Mouse (Mus musculus) c-Kit-positive CD71-positive TER-119-positive erythroid progenitor cells, embryonic 14.5 days (primary cell): ENCODE results near the gene Mctp2.
A peak's percentile ranks its signal among the peaks of the same experiment; 100 is the strongest.
"Not testable (repeated sequence)": the region's sequence is repeated elsewhere in the genome, so short reads cannot be mapped to it uniquely, and the experiment has no call there.

Source experiments
- DNase-seq: peaks from one replicate; pipeline ENCODE4 v3.0.0-alpha.2; 2013; ENCODE audit warnings: low spot score

The Mctp2 gene

DNA sequence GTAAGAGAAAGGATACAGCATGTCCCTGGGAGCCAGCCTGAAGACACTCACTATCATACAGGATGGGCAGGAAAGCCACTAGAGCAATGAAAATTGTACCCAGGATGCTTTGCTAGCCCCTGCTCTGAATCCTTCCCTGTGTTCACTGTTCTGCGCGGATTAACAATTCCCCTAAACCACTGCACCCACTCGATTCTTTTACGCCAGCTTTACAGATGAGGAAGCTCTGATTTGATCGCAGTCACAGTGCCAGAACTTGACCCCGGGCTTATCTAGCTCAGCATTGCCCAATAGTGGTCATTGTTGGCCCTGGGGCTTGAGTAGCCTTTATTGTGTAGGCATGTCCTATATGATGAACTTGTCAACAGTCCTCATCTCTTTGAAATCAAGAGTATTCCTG, 34.9 kb downstream of the Mctp2 start:
- DNase-seq: no peak

DNA sequence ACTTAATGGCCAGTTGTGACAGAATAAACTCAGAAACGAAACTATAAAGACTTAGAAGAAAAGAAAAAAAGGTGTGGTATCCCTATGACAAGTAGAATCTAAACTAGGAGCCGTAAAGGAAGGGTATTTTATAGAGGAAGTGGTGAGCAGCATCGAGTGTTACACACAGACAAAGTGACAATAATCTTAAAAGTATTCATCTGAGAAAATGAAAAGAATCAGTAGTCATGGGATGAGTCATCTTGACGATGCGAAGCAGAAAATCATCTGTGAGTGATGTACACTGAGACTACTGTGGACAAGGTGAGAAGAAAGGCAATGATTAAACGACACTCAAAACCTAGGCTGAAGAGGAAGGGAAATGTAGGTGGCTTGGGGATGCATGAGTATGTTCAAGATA, 36.4 kb downstream of the Mctp2 start:
- no peak for DNase-seq

DNA sequence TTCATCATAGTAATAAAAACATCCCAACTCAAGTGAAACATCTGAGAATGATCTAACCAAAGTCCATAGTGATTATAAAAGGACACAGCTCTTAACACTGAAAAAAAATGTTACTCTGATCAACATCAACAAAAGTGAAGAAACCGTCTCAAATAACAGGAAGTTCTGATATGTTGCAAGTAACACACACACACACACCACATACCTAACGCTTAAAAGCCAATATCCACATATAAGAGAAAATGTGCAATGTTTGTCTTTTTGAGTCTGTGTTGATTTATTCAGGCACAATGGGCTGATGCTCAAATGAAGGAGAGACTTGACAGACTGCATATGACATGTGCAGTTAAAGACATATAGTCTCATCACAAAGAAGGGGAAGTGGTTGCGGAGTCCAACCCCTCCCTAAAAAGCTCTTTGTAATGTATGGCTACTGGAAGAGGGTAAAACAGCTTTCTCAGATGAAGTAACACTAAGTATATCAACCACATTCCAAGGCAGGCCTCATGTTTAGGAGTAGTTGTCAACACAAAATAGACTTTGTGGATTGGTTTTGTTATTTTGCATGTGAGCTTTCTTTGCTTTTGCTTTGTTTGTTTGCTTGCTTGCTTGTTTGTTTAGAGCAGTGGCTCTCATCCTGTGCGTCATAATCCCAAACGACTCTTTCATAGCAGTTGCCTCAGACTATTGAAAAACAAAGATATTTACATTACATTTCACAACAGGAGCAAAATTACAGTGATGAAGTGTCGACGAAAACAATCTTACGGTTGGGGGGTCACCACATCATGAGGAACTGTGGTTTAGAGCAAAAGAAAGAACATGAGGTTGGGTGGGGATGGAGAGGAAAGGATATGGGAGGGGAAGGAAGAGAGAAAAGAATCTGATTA, 45.4 kb downstream of the Mctp2 start:
- no peak for DNase-seq

DNA sequence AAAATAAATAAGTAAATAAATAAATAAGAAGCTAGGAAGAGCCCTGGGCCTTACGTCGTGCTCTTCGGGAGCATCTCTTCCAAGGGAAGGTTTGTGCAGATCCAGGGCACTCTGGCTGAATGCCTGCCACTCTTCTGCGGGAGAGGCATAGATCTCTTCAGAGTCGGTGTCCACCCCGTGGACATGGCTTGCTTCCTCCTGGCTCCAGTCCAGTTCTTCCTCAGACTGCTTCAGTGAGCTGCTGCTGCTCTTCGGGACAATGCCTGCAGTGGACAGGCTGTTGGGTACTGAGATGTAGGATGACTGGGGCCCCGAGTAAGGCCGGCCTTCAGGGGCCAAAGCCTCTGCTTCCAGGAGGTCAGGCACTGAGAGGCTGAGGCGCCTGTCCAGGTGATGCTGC, 47.4 kb downstream of the Mctp2 start:
- no peak for DNase-seq

DNA sequence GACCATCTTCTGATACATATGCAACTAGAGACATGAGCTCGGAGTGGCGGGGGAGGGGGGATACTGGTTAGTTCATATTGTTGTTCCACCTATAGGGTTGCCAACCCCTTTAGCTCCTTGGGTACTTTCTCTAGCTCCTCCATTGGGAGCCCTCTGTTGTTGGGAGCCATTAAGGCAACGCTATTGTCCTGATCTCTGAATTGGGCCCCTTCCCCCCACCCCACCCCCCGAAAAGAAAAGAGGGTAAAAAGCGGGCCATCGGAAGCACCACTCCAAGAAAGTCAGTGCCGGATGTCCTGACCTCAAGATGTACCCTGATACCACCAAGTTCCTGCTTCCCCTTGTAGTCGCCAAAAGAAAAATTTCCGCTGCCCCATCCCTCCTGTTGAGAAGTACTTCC, 56.1 kb downstream of the Mctp2 start:
- DNase-seq: not testable (repeated sequence)

DNA sequence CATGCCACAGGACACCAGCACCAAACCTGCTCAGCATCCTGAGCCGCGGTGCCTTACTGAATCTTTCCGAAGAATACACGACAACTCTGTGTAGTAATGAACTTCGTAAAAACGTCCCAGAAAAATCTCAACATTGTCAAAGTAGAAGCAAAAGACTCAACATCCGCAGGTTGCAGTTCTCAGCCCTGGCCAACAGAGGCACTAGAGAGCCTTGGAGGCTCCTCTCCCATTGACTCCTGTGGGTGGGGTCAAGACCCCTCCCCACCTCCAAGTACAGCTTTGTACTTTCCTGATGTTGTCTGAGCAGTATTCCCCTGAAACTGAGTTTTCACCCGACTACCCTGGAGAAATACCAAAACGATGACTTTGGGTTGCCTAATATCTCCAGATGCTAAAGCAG, 65.1 kb downstream of the Mctp2 start:
- DNase-seq: no peak

DNA sequence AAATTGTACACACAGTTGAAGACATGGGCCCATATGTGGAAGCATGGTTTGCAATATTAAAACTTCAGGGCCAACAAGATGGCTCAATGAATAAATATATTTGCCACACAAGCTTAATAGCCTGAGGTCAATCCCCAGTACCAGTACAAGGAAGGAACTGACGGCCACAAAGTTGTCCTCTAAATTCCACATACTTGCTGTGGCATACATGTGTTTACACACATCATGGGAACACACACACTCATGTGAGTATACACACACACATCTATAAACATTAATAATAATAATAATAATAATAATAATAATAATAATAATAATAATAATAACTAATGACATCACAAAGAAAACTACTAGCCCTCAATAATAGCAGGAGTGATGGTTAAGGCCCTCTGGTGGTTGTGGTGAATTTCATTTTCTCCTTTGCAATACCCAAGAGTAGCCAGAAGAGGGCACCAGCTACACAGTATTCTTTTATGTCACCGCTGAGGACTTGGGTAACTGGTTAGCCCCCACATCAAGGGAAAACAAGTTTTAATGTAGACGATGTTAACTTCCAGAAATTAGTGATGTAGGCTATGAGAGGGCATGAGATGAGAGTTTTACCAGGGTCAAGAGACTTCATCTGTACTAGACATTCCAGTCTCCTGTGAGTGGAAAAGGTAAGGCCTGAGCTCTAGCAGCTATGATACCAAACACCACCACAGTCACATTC, 66.5 kb downstream of the Mctp2 start:
- DNase-seq: peak; percentile 29

DNA sequence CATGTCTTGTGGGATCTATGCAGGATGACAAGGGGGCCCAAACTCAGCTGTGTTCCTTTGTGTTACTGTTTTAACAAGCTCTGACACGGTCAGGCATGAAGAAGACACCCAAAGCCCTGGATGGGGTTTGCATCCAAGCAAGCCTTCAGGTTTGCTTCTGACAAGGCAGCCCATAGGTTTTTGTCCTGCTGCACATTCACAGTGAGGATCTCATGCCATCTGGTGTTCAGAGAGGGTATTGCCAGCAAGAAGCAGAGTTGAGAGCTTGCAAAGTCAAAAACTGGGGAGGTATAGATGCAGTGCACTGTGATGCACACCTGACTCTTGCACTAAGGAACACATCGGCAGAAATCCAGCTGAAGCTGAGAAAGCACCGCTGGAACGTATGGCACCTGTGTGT, 67.8 kb downstream of the Mctp2 start:
- peak; percentile 11 for DNase-seq

DNA sequence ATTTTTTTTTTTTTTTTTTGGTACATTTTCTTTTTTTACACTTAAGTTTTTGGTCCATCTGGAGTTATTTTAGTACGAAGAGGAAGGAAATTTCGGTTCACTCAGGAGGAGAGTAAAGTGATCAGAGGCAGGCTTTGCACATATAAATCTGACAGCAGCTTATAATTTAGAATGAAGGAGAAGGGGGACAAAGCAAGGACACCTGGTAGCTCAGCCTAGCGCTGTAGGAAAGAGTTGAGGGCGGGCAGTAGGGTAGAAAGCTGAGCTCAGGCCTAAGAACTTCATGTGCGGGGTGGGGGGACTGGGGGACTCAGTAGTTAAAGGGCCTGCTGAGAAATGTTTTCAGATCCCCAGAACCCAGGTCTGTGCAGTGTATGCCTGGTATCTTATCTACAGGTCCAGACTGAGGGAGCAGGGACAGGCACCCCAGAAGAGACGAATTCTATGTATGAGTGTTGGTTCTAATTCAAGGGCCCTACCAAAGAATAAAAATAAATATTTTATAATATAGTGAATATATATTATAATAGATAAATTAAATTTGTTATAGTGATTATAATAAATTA, 71.9 kb downstream of the Mctp2 start:
- peak; percentile 8 for DNase-seq

DNA sequence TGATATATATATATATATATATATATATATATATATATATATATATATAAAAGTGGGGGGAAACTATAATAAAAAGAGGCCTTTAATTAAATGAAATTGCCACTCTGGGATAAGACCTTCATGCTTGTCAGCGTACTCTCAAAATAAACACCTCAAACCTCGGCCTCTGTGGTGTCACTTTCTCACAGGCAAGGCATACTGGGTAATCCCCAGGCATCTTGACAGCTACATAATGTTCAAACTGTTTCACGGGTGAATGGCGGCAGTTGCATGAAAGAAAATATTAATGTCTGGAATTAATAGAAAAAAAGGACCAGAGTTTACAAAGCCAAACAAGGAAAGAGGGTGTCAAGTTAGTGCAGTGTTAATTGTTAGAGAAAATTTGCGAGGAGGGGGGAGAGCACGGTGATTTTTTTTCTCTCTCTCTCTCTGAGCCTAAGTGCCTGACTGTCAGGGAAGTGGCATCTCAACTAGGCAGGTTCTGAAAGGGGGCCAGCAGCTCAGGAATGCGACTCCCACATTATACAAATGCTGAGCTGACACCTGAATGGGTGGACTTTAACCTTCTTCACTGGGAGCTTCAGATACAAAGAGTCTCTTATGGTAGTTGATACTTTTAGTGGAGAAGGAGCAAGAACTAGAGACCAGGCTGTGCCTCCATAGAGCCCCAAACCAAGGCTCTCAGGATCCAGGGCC, 75.1 kb downstream of the Mctp2 start:
- DNase-seq: no peak

DNA sequence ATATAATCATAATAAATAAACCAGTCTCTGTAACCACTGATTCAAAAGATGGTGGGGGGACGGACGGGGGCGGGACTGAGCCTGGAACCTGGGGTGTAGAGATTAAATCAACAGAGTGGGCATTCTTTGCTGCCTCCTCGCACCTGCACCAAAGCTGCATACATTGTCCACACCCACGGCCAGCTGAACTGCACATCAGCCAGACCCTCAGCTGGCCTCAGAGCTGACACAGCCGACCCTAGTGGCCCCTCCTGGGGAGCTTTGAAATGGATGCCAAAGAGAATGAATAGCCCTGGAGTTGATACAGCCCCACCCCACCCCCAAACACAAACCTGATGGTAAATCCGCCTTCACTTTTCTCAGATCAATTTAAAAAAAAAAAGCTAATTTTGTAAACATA, 76.5 kb downstream of the Mctp2 start:
- DNase-seq: no peak

DNA sequence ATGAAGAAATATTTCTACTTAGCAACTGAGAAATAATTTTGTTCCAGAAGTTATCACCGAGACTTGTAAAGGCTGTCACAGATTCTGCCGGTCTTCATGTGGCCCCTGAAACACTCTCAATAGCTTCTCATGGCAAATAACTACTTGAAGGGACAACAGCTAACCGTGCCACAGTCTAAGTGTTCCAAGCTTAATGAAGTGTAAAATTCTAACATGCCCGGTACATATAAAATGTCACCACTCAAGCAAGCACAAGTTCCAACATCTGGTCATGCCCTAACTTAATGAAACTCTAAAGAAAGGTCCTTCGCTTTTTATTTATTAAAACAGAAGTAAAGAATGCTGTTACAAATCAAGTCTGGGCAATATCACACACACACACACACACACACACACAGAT, 82.8 kb downstream of the Mctp2 start:
- no peak for DNase-seq

DNA sequence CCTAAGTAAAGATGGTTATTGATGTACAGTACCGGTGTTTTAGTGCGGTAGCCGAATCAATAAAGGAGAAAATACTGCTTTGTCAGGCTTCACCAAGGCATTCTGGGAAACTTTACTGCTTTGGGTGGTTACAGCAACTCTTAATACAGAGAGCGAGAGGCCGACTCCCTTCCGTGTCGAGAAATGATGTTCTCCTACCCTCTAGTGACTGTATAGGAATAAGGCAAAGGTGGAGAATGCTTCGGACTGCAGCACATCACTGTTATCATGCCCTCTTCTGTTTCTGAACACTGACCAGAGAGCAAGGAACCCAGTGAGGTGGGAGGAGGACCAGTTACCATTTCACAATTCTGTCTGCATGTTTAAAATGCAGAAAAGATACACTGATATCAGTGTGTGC, 83.9 kb downstream of the Mctp2 start:
- no peak for DNase-seq

DNA sequence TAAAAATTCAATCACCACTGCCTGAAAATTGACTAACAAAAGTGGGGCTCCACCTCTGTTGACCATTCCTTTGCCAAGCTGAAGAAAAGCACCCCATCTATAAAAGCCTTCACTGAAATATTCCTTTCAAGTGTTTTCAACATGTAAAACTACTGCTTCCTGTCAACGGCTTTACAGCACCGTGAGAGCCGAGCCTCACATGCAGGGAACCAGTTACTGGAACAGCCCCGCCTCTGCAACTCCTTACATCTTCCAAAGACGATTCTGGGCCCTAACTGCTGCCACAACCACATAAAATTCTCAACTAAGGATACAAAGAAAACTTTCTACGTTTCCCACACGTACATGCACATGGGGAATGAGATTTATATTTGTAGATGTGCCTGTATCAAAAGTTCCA, 88.4 kb downstream of the Mctp2 start:
- no peak for DNase-seq

DNA sequence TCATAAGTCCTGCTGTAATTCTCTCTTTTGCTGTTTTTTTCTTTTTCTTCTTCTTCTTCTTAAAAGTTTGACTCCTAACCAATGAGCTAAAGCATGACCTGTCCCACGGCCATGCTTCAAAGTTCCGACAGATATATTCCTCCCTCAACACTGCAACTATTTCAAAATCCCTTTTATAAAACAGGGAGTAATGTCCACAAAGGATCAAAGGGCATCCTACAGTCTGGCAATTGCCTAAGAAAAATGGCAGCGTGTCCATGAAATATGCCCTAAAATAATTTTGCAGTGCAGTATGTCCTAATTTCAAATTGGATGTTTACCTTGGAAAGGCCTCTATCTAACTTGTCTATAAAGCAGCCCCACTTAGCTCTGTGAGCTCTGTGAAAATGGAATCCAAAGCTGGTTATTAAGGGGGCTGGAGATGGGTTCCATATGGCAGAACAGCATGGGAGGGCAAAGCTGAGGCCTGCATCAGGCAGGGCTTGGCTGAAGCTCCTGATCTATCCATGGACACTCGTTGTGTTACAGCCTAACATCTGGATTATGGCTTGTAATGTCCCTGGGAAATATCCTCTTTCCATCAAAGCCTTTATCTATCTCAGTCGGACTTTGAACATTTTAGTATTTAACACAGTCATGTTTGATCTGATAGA, 90.7 kb downstream of the Mctp2 start:
- no peak for DNase-seq

DNA sequence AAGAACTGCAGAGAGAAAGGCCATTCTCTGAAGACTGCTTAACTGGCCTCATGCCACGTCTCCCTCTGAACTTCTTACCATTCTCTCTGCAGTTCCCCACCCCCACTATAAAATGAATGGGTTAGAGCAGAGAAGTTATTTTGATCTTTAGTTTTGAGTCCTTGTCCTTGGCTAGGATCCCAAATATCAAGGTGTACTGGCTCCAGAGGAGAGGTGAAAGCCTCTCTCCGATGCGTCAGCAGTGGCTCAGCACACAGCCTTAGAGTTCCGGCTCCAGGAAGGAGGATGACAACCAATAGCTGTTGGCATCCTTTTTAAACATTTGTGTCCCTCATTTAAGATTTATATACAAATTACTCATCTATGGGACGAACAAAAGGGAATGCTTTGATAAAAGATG, 96.2 kb downstream of the Mctp2 start:
- no peak for DNase-seq

DNA sequence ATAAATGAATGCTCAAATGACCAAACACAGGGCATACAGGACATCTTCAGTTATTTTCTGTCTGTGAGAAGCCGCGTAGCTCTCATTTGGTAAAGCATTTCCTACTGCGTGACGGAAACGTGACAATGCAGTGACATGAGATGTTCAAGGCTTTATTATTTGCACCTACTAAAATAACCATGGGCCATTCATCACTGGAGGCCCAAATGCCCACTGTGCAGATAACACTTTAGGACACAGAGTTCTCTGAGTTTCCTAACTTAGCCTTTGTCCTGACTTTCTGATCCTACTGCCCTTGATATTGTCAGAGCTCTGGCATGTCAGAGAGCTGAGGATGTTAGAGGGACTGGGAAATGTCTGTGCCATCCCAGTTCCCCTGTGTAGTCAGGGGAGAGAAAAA, 97.1 kb downstream of the Mctp2 start:
- DNase-seq: no peak

DNA sequence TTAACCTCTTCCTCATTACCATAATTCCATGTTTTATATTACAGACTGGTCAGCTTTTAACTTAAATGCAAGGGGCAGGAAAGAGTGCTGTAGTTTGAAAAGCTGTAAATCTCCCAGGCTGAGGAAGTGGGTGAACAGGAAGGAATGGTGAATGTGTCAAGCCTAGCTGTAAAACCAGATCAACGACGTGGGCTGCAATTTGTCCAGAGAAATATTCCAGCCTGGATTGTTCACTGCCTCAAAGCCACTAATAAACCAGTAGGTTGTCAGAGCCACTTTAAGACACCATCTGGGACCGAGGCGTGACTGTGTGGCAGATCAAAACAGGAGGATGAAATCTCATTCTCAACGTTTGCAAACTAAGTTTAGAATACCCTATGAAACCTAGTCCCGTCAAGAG, 99.6 kb downstream of the Mctp2 start:
- no peak for DNase-seq

DNA sequence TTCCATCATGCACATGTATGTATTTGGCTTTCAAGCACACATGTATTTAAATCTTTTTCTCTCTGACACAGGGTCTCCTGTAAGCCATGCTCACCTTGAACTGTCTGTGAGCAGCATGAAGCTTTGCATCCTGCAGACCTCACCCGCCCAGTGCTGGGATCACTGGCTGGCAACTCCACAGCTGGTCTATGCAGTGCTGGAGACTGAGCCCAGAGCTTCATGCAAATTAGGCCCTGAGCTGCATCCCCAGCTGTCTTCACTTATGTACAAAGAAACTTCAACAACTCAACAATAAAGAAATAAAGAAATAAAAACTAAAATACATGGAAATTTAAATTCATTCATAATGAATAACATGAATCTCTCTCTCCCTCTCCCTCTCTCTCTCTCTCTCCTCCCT, 110.7 kb downstream of the Mctp2 start:
- no peak for DNase-seq

DNA sequence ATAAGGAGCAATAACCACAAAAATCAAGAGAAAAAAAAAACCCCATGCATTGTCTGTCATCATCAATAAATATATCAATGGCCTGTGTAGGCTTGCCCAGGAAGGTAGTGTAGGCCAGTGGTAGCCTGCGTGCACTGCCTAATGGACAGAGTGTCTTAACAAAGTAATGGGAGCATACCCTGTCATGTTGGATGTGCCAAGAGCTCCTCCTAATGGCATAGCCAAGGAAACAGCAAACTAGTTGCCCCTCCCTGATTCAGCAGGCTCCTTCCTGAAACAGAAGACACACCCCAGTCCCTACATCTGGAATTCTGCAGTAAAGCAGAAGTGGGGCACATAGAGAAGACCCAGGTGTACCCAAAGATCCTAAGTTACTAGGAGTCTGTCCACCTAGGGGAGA, 113.1 kb downstream of the Mctp2 start:
- DNase-seq: no peak

DNA sequence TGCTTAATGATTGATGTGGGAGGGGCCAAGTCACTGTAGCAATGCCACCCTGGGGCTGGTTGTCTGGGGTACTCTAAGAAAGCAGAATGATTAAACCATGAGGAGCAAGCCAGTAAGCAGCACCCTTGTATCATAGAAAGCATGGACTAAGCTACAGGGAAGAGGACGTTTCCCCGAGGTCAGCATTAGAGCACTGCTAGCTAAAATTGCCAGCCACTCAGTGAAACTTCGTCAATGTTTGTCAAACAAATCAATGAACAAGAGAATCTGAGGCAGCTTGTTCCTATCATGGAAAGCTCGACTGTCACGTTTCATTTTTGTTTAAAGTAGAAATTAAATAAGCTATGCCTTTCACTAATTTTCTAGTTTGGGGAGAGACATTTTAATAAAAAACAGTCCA, 124.8 kb downstream of the Mctp2 start:
- no peak for DNase-seq

DNA sequence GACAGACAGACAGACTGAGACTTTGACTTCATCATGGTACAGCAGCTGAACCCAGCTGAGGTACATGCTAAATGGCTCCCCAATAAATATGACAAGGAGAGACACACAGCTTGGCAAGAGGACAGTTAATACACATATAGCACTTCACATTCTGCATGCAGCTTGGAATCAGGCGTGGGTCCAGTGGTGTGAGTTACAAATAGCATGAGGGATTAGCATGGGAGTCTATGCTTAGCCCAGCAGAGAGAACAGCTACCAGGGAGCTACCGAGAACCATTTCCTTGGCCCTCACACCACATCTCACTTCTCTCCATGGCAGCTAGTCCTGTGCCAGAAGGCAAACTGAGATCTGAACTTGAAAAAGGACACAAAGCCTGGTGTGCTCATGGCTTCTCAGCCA, 137.1 kb downstream of the Mctp2 start:
- no peak for DNase-seq
